Mouse (Mus musculus): Measurements from ENCODE around the gene Sema6c. TPM values are rescaled to one million over a fixed set of nuclear protein-coding genes. Genes with fewer than 3 reads are reported as not detected.

Gene Sema6c
- 31.3 and 38.5 TPM in 2 replicates for polyA plus RNA-seq (2012; rRNA removed)

GRCm38 (mm10) chr3:95159987-95160963 is at the start of gene Sema6c:
Sema6c (plus strand) TSS chr3:95160457.
- no peaks in the 10 kb centered on the region; the same call in 1 of the 2 replicates for H3K27me3 ChIP-seq (ENCODE audit: control insufficient read depth, insufficient read depth, low read length)
- no peaks in the 10 kb centered on the region for H3K36me3 ChIP-seq (ENCODE audit: control insufficient read depth, insufficient read depth, low read length)
- H3K4me3 ChIP-seq (ENCODE audit: control insufficient read depth, low read depth, low read length): peak within 1 kb of the TSS; percentile 86
- peak within 1 kb of the TSS; percentile 47 for H3K27ac ChIP-seq (ENCODE audit: control insufficient read depth, insufficient read depth, low read depth, low read length)
- TF ChIP-seq POLR2A (IDR thresholded peaks at IDR 0.05; ENCODE audit: control insufficient read depth, low read depth, low read length): peak; percentile 79
- TF ChIP-seq CTCF (IDR thresholded peaks at IDR 0.05; ENCODE audit: control insufficient read depth, insufficient read depth, insufficient replicate concordance, low read depth, low read length): no peak
- H3K4me1 ChIP-seq (ENCODE audit: control insufficient read depth, insufficient read depth, low read length): peaks cover 15% of the 10 kb centered on the region

GRCm38 (mm10) chr3:95110911-95111726 is 49.1 kb upstream of the Sema6c start, which contains the start of gene Vps72:
Vps72 (plus strand) TSS chr3:95111022.
- TF ChIP-seq CTCF (IDR thresholded peaks at IDR 0.05; ENCODE audit: control insufficient read depth, insufficient read depth, insufficient replicate concordance, low read depth, low read length): no peak
- TF ChIP-seq POLR2A (IDR thresholded peaks at IDR 0.05; ENCODE audit: control insufficient read depth, low read depth, low read length): peak; percentile 72
- peak within 1 kb of the TSS; percentile 95 for H3K4me3 ChIP-seq (ENCODE audit: control insufficient read depth, low read depth, low read length)
- H3K27ac ChIP-seq (ENCODE audit: control insufficient read depth, insufficient read depth, low read depth, low read length): peak within 1 kb of the TSS; percentile 89
- H3K36me3 ChIP-seq (ENCODE audit: control insufficient read depth, insufficient read depth, low read length): no peaks in the 10 kb centered on the region
- no peaks in the 10 kb centered on the region for H3K27me3 ChIP-seq (ENCODE audit: control insufficient read depth, insufficient read depth, low read length)
- H3K4me1 ChIP-seq (ENCODE audit: control insufficient read depth, insufficient read depth, low read length): no peaks in the 10 kb centered on the region

GRCm38 (mm10) chr3:95112760-95113159 is 47.5 kb upstream of the Sema6c start:
- Histone ChIP-seq H3K27ac (ENCODE audit: control insufficient read depth, insufficient read depth, low read depth, low read length) (no peak overlapping the region), H3K4me1 (ENCODE audit: control insufficient read depth, insufficient read depth, low read length) (no peaks in the 10 kb centered on the region), H3K27me3 (ENCODE audit: control insufficient read depth, insufficient read depth, low read length) (no peaks in the 10 kb centered on the region), H3K4me3 (ENCODE audit: control insufficient read depth, low read depth, low read length) (no peak overlapping the region), H3K36me3 (ENCODE audit: control insufficient read depth, insufficient read depth, low read length) (no peaks in the 10 kb centered on the region)
- TF ChIP-seq CTCF (IDR thresholded peaks at IDR 0.05; ENCODE audit: control insufficient read depth, insufficient read depth, insufficient replicate concordance, low read depth, low read length): no peak

- Histone ChIP-seq H3K27me3 (ENCODE audit: control insufficient read depth, insufficient read depth, low read length) (no peaks in the 10 kb centered on the region), H3K36me3 (ENCODE audit: control insufficient read depth, insufficient read depth, low read length) (peaks cover 2% of the 10 kb centered on the region)
These were observed 42.5 kb upstream of the Sema6c start for GRCm38 (mm10) chr3:95117751-95118150.

GRCm38 (mm10) chr3:95121580-95121979 is 38.7 kb upstream of the Sema6c start:
- no peak for TF ChIP-seq CTCF (IDR thresholded peaks at IDR 0.05; ENCODE audit: control insufficient read depth, insufficient read depth, insufficient replicate concordance, low read depth, low read length)
- TF ChIP-seq POLR2A (IDR thresholded peaks at IDR 0.05; ENCODE audit: control insufficient read depth, low read depth, low read length): no peak
- Histone ChIP-seq H3K4me3 (ENCODE audit: control insufficient read depth, low read depth, low read length) (no peak overlapping the region), H3K27me3 (ENCODE audit: control insufficient read depth, insufficient read depth, low read length) (no peaks in the 10 kb centered on the region), H3K27ac (ENCODE audit: control insufficient read depth, insufficient read depth, low read depth, low read length) (no peak overlapping the region), H3K4me1 (ENCODE audit: control insufficient read depth, insufficient read depth, low read length) (no peaks in the 10 kb centered on the region), H3K36me3 (ENCODE audit: control insufficient read depth, insufficient read depth, low read length) (peaks cover 2% of the 10 kb centered on the region)

More at GRCm38 (mm10) chr3:95117751-95118150, 42.5 kb upstream of the Sema6c start:
- Histone ChIP-seq H3K4me3 (ENCODE audit: control insufficient read depth, low read depth, low read length) (no peak overlapping the region), H3K4me1 (ENCODE audit: control insufficient read depth, insufficient read depth, low read length) (no peaks in the 10 kb centered on the region), H3K27ac (ENCODE audit: control insufficient read depth, insufficient read depth, low read depth, low read length) (no peak overlapping the region)
- TF ChIP-seq POLR2A (IDR thresholded peaks at IDR 0.05; ENCODE audit: control insufficient read depth, low read depth, low read length) (no peak), CTCF (IDR thresholded peaks at IDR 0.05; ENCODE audit: control insufficient read depth, insufficient read depth, insufficient replicate concordance, low read depth, low read length) (no peak)

GRCm38 (mm10) chr3:95124246-95124645 is 36.0 kb upstream of the Sema6c start, which contains the start of gene Tmod4:
Tmod4 (plus strand) TSS chr3:95124476.
- Histone ChIP-seq H3K36me3 (ENCODE audit: control insufficient read depth, insufficient read depth, low read length) (peaks cover 2% of the 10 kb centered on the region), H3K27me3 (ENCODE audit: control insufficient read depth, insufficient read depth, low read length) (no peaks in the 10 kb centered on the region), H3K4me3 (ENCODE audit: control insufficient read depth, low read depth, low read length) (no peak within 1 kb of the TSS), H3K4me1 (ENCODE audit: control insufficient read depth, insufficient read depth, low read length) (no peaks in the 10 kb centered on the region), H3K27ac (ENCODE audit: control insufficient read depth, insufficient read depth, low read depth, low read length) (no peak within 1 kb of the TSS)
- TF ChIP-seq CTCF (IDR thresholded peaks at IDR 0.05; ENCODE audit: control insufficient read depth, insufficient read depth, insufficient replicate concordance, low read depth, low read length) (peak; percentile 26; the same call in 1 of the 2 replicates), POLR2A (IDR thresholded peaks at IDR 0.05; ENCODE audit: control insufficient read depth, low read depth, low read length) (no peak)

- Histone ChIP-seq H3K36me3 (ENCODE audit: control insufficient read depth, insufficient read depth, low read length) (peaks cover 2% of the 10 kb centered on the region), H3K4me3 (ENCODE audit: control insufficient read depth, low read depth, low read length) (no peak overlapping the region), H3K4me1 (ENCODE audit: control insufficient read depth, insufficient read depth, low read length) (no peaks in the 10 kb centered on the region), H3K27me3 (ENCODE audit: control insufficient read depth, insufficient read depth, low read length) (no peaks in the 10 kb centered on the region), H3K27ac (ENCODE audit: control insufficient read depth, insufficient read depth, low read depth, low read length) (no peak overlapping the region)
- TF ChIP-seq POLR2A (IDR thresholded peaks at IDR 0.05; ENCODE audit: control insufficient read depth, low read depth, low read length): no peak
- TF ChIP-seq CTCF (IDR thresholded peaks at IDR 0.05; ENCODE audit: control insufficient read depth, insufficient read depth, insufficient replicate concordance, low read depth, low read length): no peak
These were observed 35.3 kb upstream of the Sema6c start for GRCm38 (mm10) chr3:95124972-95125371.

Measured in testis, adult 2 months (tissue).